Mouse (Mus musculus) left cerebral cortex, postnatal 4 days (tissue): ENCODE measurements around the gene E030030I06Rik. TPM values are rescaled to one million over a fixed set of nuclear protein-coding genes. Genes with fewer than 3 reads are reported as not detected.

Experiments used
- total RNA-seq, 2 experiments: library from RNA; stranded (reverse); gene quantifications; 2 replicates each; pipeline ENCODE4 v1.2.3; 2021

Gene E030030I06Rik
- total RNA-seq, 2 experiments from 2014 or later, result 0.77 to 2.1 TPM

Other genes starting within 250 kb of the E030030I06Rik start
- gene 4930444G20Rik, start 81.2 kb downstream of the E030030I06Rik start, total RNA-seq, result not detected
- gene Raet1e, start 9.3 kb upstream of the E030030I06Rik start, total RNA-seq, result under 1 TPM; 0.42 to 0.44 TPM
- under 1 TPM; 0.34 to 0.36 TPM for gene H60b, start 9.3 kb upstream of the E030030I06Rik start, total RNA-seq
- gene Raet1d, start 211.3 kb upstream of the E030030I06Rik start, total RNA-seq, result under 1 TPM in 1 of 2 experiments, not detected in 1; 0.28 TPM